Mouse (Mus musculus) G1E (cell line): ENCODE data around the gene Gpr37l1. TPM values are rescaled to one million over a fixed set of nuclear protein-coding genes. Genes with fewer than 3 reads are reported as not detected.
A peak's percentile ranks its signal among the peaks of the same experiment; 100 is the strongest.

Experiments
- ATAC-seq: 2 replicates; pipeline ENCODE4 v1.8.0; 2016; ENCODE audit warnings: mild to moderate bottlenecking; ENCODE audit not compliant: insufficient number of reproducible peaks, poor library complexity, low FRiP score, severe bottlenecking; ENCODE audit errors: extremely low read depth
- DNase-seq: peaks from one replicate; pipeline ENCODE4 v3.0.0; 2012; ENCODE audit warnings: low spot score
- H3K27me3 ChIP-seq: 2 replicates; pipeline ENCODE4 v1.6.1; 2012; ENCODE audit warnings: mild to moderate bottlenecking, low read length, inconsistent platforms; ENCODE audit not compliant: insufficient read depth
- H3K36me3 ChIP-seq: replicated peaks from 2 replicates; pipeline ENCODE3; 2012; ENCODE audit warnings: mild to moderate bottlenecking, inconsistent platforms
- H3K4me1 ChIP-seq: 2 replicates; pipeline ENCODE4 v1.6.1; 2012; ENCODE audit warnings: low read depth, low read length, inconsistent platforms, mixed read lengths; ENCODE audit not compliant: insufficient read depth
- H3K4me3 ChIP-seq: 2 replicates; pipeline ENCODE4 v1.5.1; 2012; ENCODE audit warnings: low read depth, mild to moderate bottlenecking, inconsistent platforms, low read length, moderate library complexity, mixed read lengths
- H3K9me3 ChIP-seq: replicated peaks from 2 replicates; pipeline ENCODE4 v1.6.1; 2012; ENCODE audit warnings: inconsistent platforms
- CTCF ChIP-seq: IDR thresholded peaks from 2 replicates; pipeline ENCODE4 v1.5.1; 2012; ENCODE audit warnings: low read depth, low read length, inconsistent platforms, mixed read lengths
- GATA1 ChIP-seq: IDR thresholded peaks from 2 replicates; pipeline ENCODE4 v1.6.1; 2012; ENCODE audit warnings: borderline replicate concordance, low read length, inconsistent platforms, mixed read lengths
- GATA2 ChIP-seq: IDR thresholded peaks from 2 replicates; pipeline ENCODE4 v1.6.1; 2012; ENCODE audit warnings: low read depth, low read length, inconsistent platforms, borderline replicate concordance
- POLR2AphosphoS5 ChIP-seq: IDR thresholded peaks from 2 replicates; pipeline ENCODE4 v1.6.1; 2012; ENCODE audit warnings: low read depth, low read length, inconsistent platforms; ENCODE audit not compliant: insufficient replicate concordance
- TAL1 ChIP-seq: conservative IDR thresholded peaks from 2 replicates; pipeline ENCODE4 v1.6.1; 2012; ENCODE audit warnings: low read depth, low read length, inconsistent platforms, mixed read lengths
- polyA plus RNA-seq: library from polyadenylated mRNA; stranded (reverse); fragments of >175 nt; gene quantifications from 2 replicates; pipeline ENCODE4 v1.2.3, GENCODE M21; 2012
- total RNA-seq, 2 experiments: library from RNA; stranded (forward) in 1 of 2; stranded (reverse) in 1 of 2; fragments of 200-1000 nt in 1 of 2; fragments of >200 nt in 1 of 2; fragmentation: Nextera tagmentation in 1 of 2; gene quantifications; 2 replicates each; pipeline ENCODE4 v1.2.3; 2014 to 2017

Gene Gpr37l1
- total and polyA plus RNA-seq, 3 experiments, result 0.05 TPM; not detected in 2

GRCm38 (mm10) chr1:135158633-135159032 lies 8.8 kb downstream of the Gpr37l1 start:
- H3K36me3 ChIP-seq, result peaks cover 38% of the 10 kb centered on the region
- ATAC-seq (no peak), DNase-seq (no peak)
- no peak overlapping the region for H3K4me3 ChIP-seq
- peaks cover 26% of the 10 kb centered on the region for H3K27me3 ChIP-seq
- H3K9me3 ChIP-seq, result no peaks in the 10 kb centered on the region
- TF ChIP-seq GATA2, result no peak
- TF ChIP-seq TAL1, result no peak
- no peak for TF ChIP-seq CTCF
- H3K4me1 ChIP-seq, result peaks cover 10% of the 10 kb centered on the region

DNA sequence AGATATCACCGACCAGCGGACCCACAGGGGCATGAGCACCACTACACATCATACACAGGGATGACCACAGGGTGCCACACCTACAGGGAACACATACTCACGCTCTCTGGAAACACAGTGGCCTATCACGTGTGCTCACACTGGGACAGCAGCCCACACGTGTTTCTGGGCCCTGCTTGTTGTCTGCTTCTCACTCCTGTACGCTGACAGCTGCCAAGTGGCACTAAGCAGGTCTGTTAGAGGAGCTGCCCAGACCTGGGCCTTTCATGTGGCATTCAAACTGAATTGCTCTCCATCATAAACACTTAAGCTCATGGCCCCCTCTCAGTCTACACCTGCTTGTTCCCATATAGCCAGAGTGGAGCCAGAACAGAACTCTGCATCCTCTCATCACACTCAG lies 11.2 kb downstream of the Gpr37l1 start:
- no peaks in the 10 kb centered on the region for H3K9me3 ChIP-seq
- TF ChIP-seq CTCF (no peak), GATA2 (no peak), TAL1 (no peak), GATA1 (no peak), POLR2AphosphoS5 (no peak)
- no peak overlapping the region for H3K4me3 ChIP-seq
- ATAC-seq (no peak), DNase-seq (no peak)
- H3K4me1 ChIP-seq, result peaks cover 19% of the 10 kb centered on the region
- peaks cover 20% of the 10 kb centered on the region; the same call in 1 of the 2 replicates for H3K27me3 ChIP-seq
- peaks cover 60% of the 10 kb centered on the region for H3K36me3 ChIP-seq

DNA sequence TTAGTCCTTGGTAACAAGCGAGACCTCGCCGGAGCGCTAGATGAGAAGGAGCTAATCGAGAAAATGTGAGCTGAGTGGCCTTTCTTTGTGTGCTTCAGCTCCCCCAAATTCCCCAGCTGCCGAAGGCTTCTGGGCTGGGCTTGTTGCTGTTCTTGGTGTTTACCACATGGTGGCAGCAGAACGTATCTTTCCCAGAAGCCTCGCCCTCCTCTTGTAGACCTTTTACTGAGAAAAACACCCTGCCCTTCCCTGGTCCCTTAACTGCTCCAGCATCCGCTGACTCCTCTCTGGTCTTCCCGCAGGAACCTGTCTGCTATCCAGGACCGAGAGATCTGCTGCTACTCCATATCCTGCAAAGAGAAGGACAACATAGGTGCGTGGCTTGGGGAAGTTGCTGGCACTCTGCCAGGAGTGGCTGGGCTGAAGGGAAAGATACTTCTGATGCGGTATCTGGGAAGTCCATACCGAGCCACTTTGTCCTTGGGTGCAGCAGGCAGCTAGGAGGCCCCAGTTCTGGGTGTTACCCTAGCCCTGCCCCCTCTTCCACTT lies 13.0 kb downstream of the Gpr37l1 start:
- TF ChIP-seq GATA2, result no peak
- TF ChIP-seq POLR2AphosphoS5, result no peak
- peak; percentile 93 for TF ChIP-seq CTCF
- ATAC-seq, result peak; percentile 50; the same call in 1 of the 2 replicates
- H3K9me3 ChIP-seq, result no peaks in the 10 kb centered on the region
- H3K4me1 ChIP-seq, result peaks cover 33% of the 10 kb centered on the region
- peaks cover 77% of the 10 kb centered on the region for H3K36me3 ChIP-seq
- peaks cover 5% of the 10 kb centered on the region; the same call in 1 of the 2 replicates for H3K27me3 ChIP-seq
- peak; percentile 78 for DNase-seq
- H3K4me3 ChIP-seq, result no peak overlapping the region

DNA sequence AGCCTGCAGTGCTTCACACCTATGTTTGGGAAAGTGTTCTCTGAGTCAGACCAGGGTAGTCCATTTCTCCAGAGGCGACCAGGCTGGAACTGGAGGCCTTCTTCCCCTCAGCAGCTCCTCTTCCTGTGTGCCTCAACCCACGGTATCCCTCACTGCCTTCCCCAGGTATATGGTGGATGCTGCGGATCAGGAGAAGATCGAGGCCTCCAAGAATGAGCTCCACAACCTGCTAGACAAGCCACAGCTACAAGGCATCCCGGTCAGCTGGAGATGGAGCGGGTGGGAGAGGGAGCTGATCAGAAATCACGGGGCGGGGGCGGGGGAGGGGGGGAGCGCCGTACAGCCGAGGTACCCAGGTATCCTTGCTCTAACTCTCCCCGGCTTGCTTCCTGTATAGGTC lies 13.5 kb downstream of the Gpr37l1 start:
- no peak for DNase-seq
- no peak for ATAC-seq
- H3K4me3 ChIP-seq, result no peak overlapping the region
- no peaks in the 10 kb centered on the region for H3K9me3 ChIP-seq
- H3K27me3 ChIP-seq, result 0 out of 2 replicates have a peak, but pooled peaks cover 3% of the 10 kb centered on the region
- peaks cover 79% of the 10 kb centered on the region for H3K36me3 ChIP-seq
- H3K4me1 ChIP-seq, result peaks cover 35% of the 10 kb centered on the region
- TF ChIP-seq TAL1, result no peak
- TF ChIP-seq GATA1, result no peak
- no peak for TF ChIP-seq POLR2AphosphoS5
- no peak for TF ChIP-seq GATA2
- TF ChIP-seq CTCF, result no peak

DNA sequence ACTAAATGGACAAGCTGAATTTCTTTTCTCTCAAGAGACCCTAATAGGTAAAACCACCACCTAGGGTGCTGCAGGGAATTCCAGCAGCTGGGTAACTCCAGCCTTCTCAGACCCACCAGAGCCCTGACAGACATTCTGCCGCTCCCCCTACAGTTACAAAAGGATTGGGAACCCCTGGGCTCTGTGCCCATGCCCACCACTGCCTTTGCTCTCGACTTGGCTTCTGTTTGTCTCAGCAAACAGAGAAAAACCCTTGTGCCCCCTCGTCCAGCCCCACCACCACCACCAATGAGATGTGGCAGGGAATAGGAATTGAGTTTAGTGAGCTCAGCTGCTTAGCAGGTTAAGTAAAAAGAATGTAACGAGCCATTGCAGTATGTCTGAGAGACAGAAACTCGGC lies 18.5 kb downstream of the Gpr37l1 start:
- no peak for DNase-seq
- Histone ChIP-seq H3K4me3 (no peak overlapping the region; the same call in 1 of the 2 replicates), H3K27me3 (no peaks in the 10 kb centered on the region), H3K9me3 (no peaks in the 10 kb centered on the region), H3K4me1 (peaks cover 62% of the 10 kb centered on the region), H3K36me3 (peaks cover 75% of the 10 kb centered on the region)
- no peak for ATAC-seq
- TF ChIP-seq TAL1 (no peak), GATA2 (no peak), GATA1 (no peak)

DNA sequence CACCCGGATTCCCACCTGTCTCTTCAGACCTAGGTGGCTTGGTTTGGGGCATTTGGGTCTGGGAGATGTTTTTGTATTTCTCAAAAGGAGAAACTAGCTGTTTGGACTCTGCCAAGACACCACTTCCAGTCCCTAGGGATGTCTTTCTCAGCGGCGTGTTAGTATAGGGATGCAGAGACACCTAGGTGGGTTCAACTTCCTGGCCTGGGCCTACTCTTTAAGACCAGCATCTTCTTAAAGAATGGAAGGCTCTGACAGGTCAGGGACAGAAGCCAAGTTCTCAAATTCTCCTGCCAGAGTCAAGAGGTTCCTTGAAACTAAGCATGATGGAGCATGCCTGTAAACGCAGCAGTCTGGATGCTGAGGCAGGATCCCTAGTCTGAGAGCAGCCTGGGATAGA lies 19.0 kb downstream of the Gpr37l1 start:
- ATAC-seq, result no peak
- H3K9me3 ChIP-seq, result no peaks in the 10 kb centered on the region
- no peaks in the 10 kb centered on the region for H3K27me3 ChIP-seq
- peak overlapping the region; percentile 90 for H3K4me3 ChIP-seq
- DNase-seq, result no peak
- peaks cover 75% of the 10 kb centered on the region for H3K36me3 ChIP-seq
- TF ChIP-seq GATA2 (no peak), TAL1 (no peak), GATA1 (no peak), CTCF (no peak), POLR2AphosphoS5 (no peak)
- peaks cover 64% of the 10 kb centered on the region for H3K4me1 ChIP-seq

GRCm38 (mm10) chr1:135147702-135148058 lies 19.8 kb downstream of the Gpr37l1 start:
- no peak for TF ChIP-seq POLR2AphosphoS5
- TF ChIP-seq GATA2, result no peak
- Histone ChIP-seq H3K4me1 (peaks cover 70% of the 10 kb centered on the region), H3K9me3 (no peaks in the 10 kb centered on the region), H3K4me3 (peak overlapping the region; percentile 90), H3K27me3 (no peaks in the 10 kb centered on the region), H3K36me3 (peaks cover 76% of the 10 kb centered on the region)
- DNase-seq (peak; percentile 80), ATAC-seq (peak; percentile 55)
